Mouse (Mus musculus) midbrain, embryonic 11.5 days (tissue): ENCODE measurements around the gene Wnt11. TPM values are rescaled to one million over a fixed set of nuclear protein-coding genes. Genes with fewer than 3 reads are reported as not detected.

Experiments used
- ATAC-seq: fragments of 200-750 bp; cut with Nextera tagmentation; 2 replicates; pipeline ENCODE4 v1.8.0; 2017; ENCODE audit warnings: moderate TSS enrichment, moderate library complexity; ENCODE audit not compliant: low FRiP score
- DNase-seq: peaks from one replicate; pipeline ENCODE4 v3.0.0; 2015; ENCODE audit warnings: low spot score; ENCODE audit errors: missing footprints
- H3K27ac ChIP-seq: fragments of 300-500 bp; sonication (generic); 2 replicates; pipeline ENCODE4 v1.5.1; 2014; ENCODE audit warnings: low read depth, low read length
- H3K27me3 ChIP-seq: fragments of 300-500 bp; sonication (generic); 2 replicates; pipeline ENCODE4 v1.6.1; 2014; ENCODE audit warnings: mild to moderate bottlenecking, low read length, moderate library complexity, mixed read lengths; ENCODE audit not compliant: control insufficient read depth, insufficient read depth
- H3K36me3 ChIP-seq: fragments of 300-500 bp; sonication (generic); 2 replicates; pipeline ENCODE4 v1.6.1; 2014; ENCODE audit warnings: mild to moderate bottlenecking, low read length, moderate library complexity, mixed read lengths; ENCODE audit not compliant: control insufficient read depth, insufficient read depth
- H3K4me1 ChIP-seq: fragments of 300-500 bp; sonication (generic); 2 replicates; pipeline ENCODE4 v1.6.1; 2014; ENCODE audit warnings: low read length; ENCODE audit not compliant: control insufficient read depth, insufficient read depth
- H3K4me2 ChIP-seq: fragments of 300-500 bp; sonication (generic); 2 replicates; pipeline ENCODE4 v1.6.1; 2014; ENCODE audit warnings: mild to moderate bottlenecking, moderate library complexity
- H3K4me3 ChIP-seq: fragments of 300-500 bp; sonication (generic); 2 replicates; pipeline ENCODE4 v1.5.1; 2014; ENCODE audit warnings: low read depth, low read length
- H3K9ac ChIP-seq: fragments of 300-500 bp; sonication (generic); 2 replicates; pipeline ENCODE4 v1.6.1; 2014; ENCODE audit warnings: low read length
- H3K9me3 ChIP-seq: fragments of 300-500 bp; sonication (generic); 2 replicates; pipeline ENCODE4 v1.6.1; 2016; ENCODE audit warnings: low read length; ENCODE audit not compliant: control insufficient read depth
- WGBS: fragments of 180-500 bp; shearing (Covaris S2); extraction: QIAGEN DNeasy Blood & Tissue Kit; methylation state at CpG from one replicate; pipeline ENCODE4 v1.1.7; 2014; 5-methylcytosine and 5-hydroxymethylcytosine counted together
- polyA plus RNA-seq: library from polyadenylated mRNA; unstranded; fragments of >200 nt; fragmentation: Nextera tagmentation; extraction: Ambion mirVana; gene quantifications from 2 replicates; pipeline ENCODE4 v1.2.1, GENCODE M21; 2014

The Wnt11 gene
- polyA plus RNA-seq, 1 experiment from 2014 or later, result 0.71 TPM

GRCm38 (mm10) chr7:98897323-98897722 lies 62.4 kb downstream of the Wnt11 start:
- H3K9me3 ChIP-seq, result no peaks in the 10 kb centered on the region
- H3K9ac ChIP-seq, result no peak overlapping the region
- 95% methylated on average over 8 of the region's 8 CpGs for WGBS
- ATAC-seq (no peak), DNase-seq (no peak)
- H3K36me3 ChIP-seq, result no peaks in the 10 kb centered on the region
- no peak overlapping the region for H3K4me3 ChIP-seq
- H3K27ac ChIP-seq, result no peak overlapping the region
- H3K4me2 ChIP-seq, result no peak overlapping the region
- no peaks in the 10 kb centered on the region for H3K27me3 ChIP-seq
- peaks cover 3% of the 10 kb centered on the region; the same call in 1 of the 2 replicates for H3K4me1 ChIP-seq

- 87% methylated on average over 4 of the region's 4 CpGs for WGBS
- no peak for DNase-seq
- no peak for ATAC-seq
Measured at GRCm38 (mm10) chr7:98899815-98900214, 64.9 kb downstream of the Wnt11 start.

GRCm38 (mm10) chr7:98901120-98901519 lies 66.2 kb downstream of the Wnt11 start:
- H3K4me2 ChIP-seq, result no peak overlapping the region
- H3K4me3 ChIP-seq, result no peak overlapping the region
- no peaks in the 10 kb centered on the region for H3K9me3 ChIP-seq
- 100% methylated on average over 1 of the region's 1 CpGs for WGBS
- ATAC-seq (no peak), DNase-seq (no peak)
- H3K27ac ChIP-seq, result no peak overlapping the region
- no peak overlapping the region for H3K9ac ChIP-seq
- H3K27me3 ChIP-seq, result no peaks in the 10 kb centered on the region
- no peaks in the 10 kb centered on the region for H3K36me3 ChIP-seq
- no peaks in the 10 kb centered on the region for H3K4me1 ChIP-seq

More at GRCm38 (mm10) chr7:98899815-98900214, 64.9 kb downstream of the Wnt11 start:
- no peaks in the 10 kb centered on the region for H3K27me3 ChIP-seq
- no peak overlapping the region for H3K4me2 ChIP-seq
- no peaks in the 10 kb centered on the region for H3K36me3 ChIP-seq
- no peaks in the 10 kb centered on the region for H3K9me3 ChIP-seq
- peaks cover 3% of the 10 kb centered on the region; the same call in 1 of the 2 replicates for H3K4me1 ChIP-seq
- H3K9ac ChIP-seq, result no peak overlapping the region
- no peak overlapping the region for H3K4me3 ChIP-seq
- H3K27ac ChIP-seq, result no peak overlapping the region

GRCm38 (mm10) chr7:98903884-98904283 lies 69.0 kb downstream of the Wnt11 start:
- ATAC-seq, result no peak
- Histone ChIP-seq H3K27ac (no peak overlapping the region), H3K27me3 (no peaks in the 10 kb centered on the region), H3K9me3 (no peaks in the 10 kb centered on the region), H3K36me3 (no peaks in the 10 kb centered on the region), H3K4me1 (no peaks in the 10 kb centered on the region), H3K9ac (no peak overlapping the region), H3K4me2 (no peak overlapping the region), H3K4me3 (no peak overlapping the region)
- DNase-seq, result no peak
- WGBS, result 46% methylated on average over 5 of the region's 5 CpGs

Other genes starting within 250 kb of the Wnt11 start
- gene Emsy, start 178.3 kb upstream of the Wnt11 start, polyA plus RNA-seq, result 65.4 and 67.9 TPM in 2 replicates
- gene Thap12, start 132.0 kb upstream of the Wnt11 start, polyA plus RNA-seq, result 91.3 and 95.2 TPM in 2 replicates